9 mouse cellular contexts compared by ENCODE assay signal in genomic region chr4:149611376-149612044, GRCm38 (mm10). TPM values are rescaled to one million over a fixed set of nuclear protein-coding genes. Genes with fewer than 3 reads are reported as not detected.
A peak's percentile ranks its signal among the peaks of the same experiment; 100 is the strongest.
DNase-seq lines count a peak whose midpoint lies in the region; ATAC-seq and TF ChIP-seq lines count a peak whose summit lies in the region.
"Had no signal": no experiment of that assay in that cellular context is flagged by ENCODE, and none has a peak within 500 bp of the region (broad histone marks: within the 10 kb centered on the region; RNA-seq: fewer than 3 reads in every experiment).

No protein-coding gene starts in this region.

- no peak overlapping the region for H3K9ac ChIP-seq in MEL (ENCODE audit: control insufficient read depth, low read depth, low read length, poor library complexity, severe bottlenecking)
- no peak overlapping the region for H3K9ac ChIP-seq in liver, postnatal 0 days (replicated peaks)
- H3K9ac ChIP-seq: heart, embryonic 13.5 days had no signal

- no peaks in the 10 kb centered on the region for H3K9me3 ChIP-seq in MEL (replicated peaks; ENCODE audit: insufficient read depth, low read length)
- H3K9me3 ChIP-seq in liver, postnatal 0 days (ENCODE audit: low read length) = 0 out of 2 replicates have a peak, but pooled peaks cover 2% of the 10 kb centered on the region
- H3K9me3 ChIP-seq: heart, embryonic 13.5 days had no signal

- peaks cover 0 to 11% of the 10 kb centered on the region in 2 experiments; a peak in 2 of 4 replicates for H3K4me1 ChIP-seq in MEL (ENCODE audit: control insufficient read depth in 1 of 2, insufficient read depth in 2 of 2, low read length in 2 of 2)
- peaks cover 10% of the 10 kb centered on the region for H3K4me1 ChIP-seq in cortical plate, adult 2 months (ENCODE audit: control insufficient read depth, insufficient read depth, low read length)
- H3K4me1 ChIP-seq in liver, postnatal 0 days (ENCODE audit: insufficient read depth) = no peaks in the 10 kb centered on the region

- DNase-seq in cerebellum, adult 18-20 months = peak; percentile 42 to 76
- DNase-seq in cerebellum, adult 11-12 months = no peak
- DNase-seq in left cerebral cortex, postnatal 25 days (ENCODE audit: low spot score in 2 of 2) = peak; percentile 49 to 53
- no peak for DNase-seq in left cerebral cortex, adult 11 months (ENCODE audit: low spot score)
- DNase-seq in MEL (ENCODE audit: low read depth, low spot score) = peak; percentile 58
- peak; percentile 53 for DNase-seq in liver, postnatal 0 days

- H3K27me3 ChIP-seq in MEL (ENCODE audit: control insufficient read depth in 1 of 2, insufficient read depth in 2 of 2, low read length in 2 of 2) = 0 out of 4 replicates have a peak, but pooled peaks cover 0 to 1% of the 10 kb centered on the region in 2 experiments
- H3K27me3 ChIP-seq in liver, postnatal 0 days (ENCODE audit: insufficient read depth, low read length) = no peaks in the 10 kb centered on the region
- H3K27me3 ChIP-seq: heart, embryonic 13.5 days had no signal

- no peaks in the 10 kb centered on the region for H3K36me3 ChIP-seq in MEL (ENCODE audit: control insufficient read depth in 1 of 2, insufficient read depth in 2 of 2, low read length in 2 of 2)
- H3K36me3 ChIP-seq in liver, postnatal 0 days (replicated peaks; ENCODE audit: insufficient read depth, low read length) = no peaks in the 10 kb centered on the region

- intact Hi-C loops in left cerebral cortex, postnatal 25 days (cut with DNase I) = loop anchor here (1.0 kb wide), 1 partner anchor 62 kb away; no protein-coding TSS in a partner anchor

- no peak for TF ChIP-seq POLR2A in MEL (IDR thresholded peaks at IDR 0.05; ENCODE audit: control insufficient read depth in 1 of 2, insufficient read depth in 1 of 2, low read depth in 1 of 2, low read length in 2 of 2, poor library complexity in 1 of 2)
- TF ChIP-seq POLR2A in cortical plate, adult 2 months (IDR thresholded peaks at IDR 0.05; ENCODE audit: extremely low read depth, insufficient read depth, low read length) = no peak

- TF ChIP-seq CTCF in MEL (IDR thresholded peaks at IDR 0.05 in 2 of 3, conservative IDR thresholded peaks at IDR 0.05 in 1 of 3; ENCODE audit: control insufficient read depth in 1 of 3, insufficient read depth in 1 of 3, low read depth in 2 of 3, low read length in 3 of 3, poor library complexity in 1 of 3, severe bottlenecking in 1 of 3) = peak; percentile 80 to 92 (median 84)
- TF ChIP-seq CTCF in cortical plate, adult 2 months (IDR thresholded peaks at IDR 0.05; ENCODE audit: extremely low read depth, insufficient read depth, low read length) = peak; percentile 73
- peak; percentile 83 for TF ChIP-seq CTCF in liver, postnatal 0 days (IDR thresholded peaks at IDR 0.05; ENCODE audit: low read depth)

- H3K4me2 ChIP-seq in liver, postnatal 0 days (ENCODE audit: low read depth, low read length) = no peak overlapping the region
- H3K4me2 ChIP-seq: heart, embryonic 13.5 days had no signal

- TF ChIP-seq EP300 in MEL (IDR thresholded peaks at IDR 0.05; ENCODE audit: low read depth in 1 of 2, low read length in 2 of 2) = no peak
- TF ChIP-seq EP300 in liver, postnatal 0 days (IDR thresholded peaks at IDR 0.05; ENCODE audit: low read depth) = no peak

- H3K79me2 ChIP-seq in MEL (ENCODE audit: control insufficient read depth, insufficient read depth, low read length, poor library complexity) = no peaks in the 10 kb centered on the region

- peak; percentile 86 for TF ChIP-seq RAD21 in MEL (IDR thresholded peaks at IDR 0.05; ENCODE audit: low read depth, low read length)

- no peak for ATAC-seq in liver, postnatal 0 days
- ATAC-seq in erythroid progenitor cell, adult 5-6 weeks (replicated peaks; ENCODE audit: low FRiP score, poor library complexity, severe bottlenecking) = no peak

- WGBS in liver, postnatal 0 days (ENCODE audit: insufficient replicate concordance) = 48% methylated on average over 10 of the region's 10 CpGs

- no peak overlapping the region for H3K4me3 ChIP-seq in MEL (ENCODE audit: control insufficient read depth in 1 of 2, insufficient read depth in 1 of 2, low read depth in 2 of 2, low read length in 2 of 2)
- no peak overlapping the region for H3K4me3 ChIP-seq in cortical plate, adult 2 months (ENCODE audit: insufficient read depth, low read length)
- H3K4me3 ChIP-seq in liver, postnatal 0 days (ENCODE audit: low read depth, low read length) = no peak overlapping the region
- H3K4me3 ChIP-seq: heart, embryonic 13.5 days had no signal

- no peak overlapping the region for H3K27ac ChIP-seq in MEL (ENCODE audit: control insufficient read depth, low read depth, low read length)
- no peak overlapping the region for H3K27ac ChIP-seq in cortical plate, adult 2 months (ENCODE audit: insufficient read depth, low read length)
- no peak overlapping the region for H3K27ac ChIP-seq in liver, postnatal 0 days (ENCODE audit: low read depth)
- H3K27ac ChIP-seq: heart, embryonic 13.5 days had no signal

TF ChIP-seq in MEL, 35 proteins besides CTCF, POLR2A, EP300 and RAD21:
- peak; percentile 75 for TF ChIP-seq ZC3H11A (IDR thresholded peaks at IDR 0.05; ENCODE audit: low read depth, low read length)
- peak; percentile 90 for TF ChIP-seq SMC3 (IDR thresholded peaks at IDR 0.05; ENCODE audit: low read depth, low read length)
- no peak for TF ChIP-seq MAX (IDR thresholded peaks at IDR 0.05; ENCODE audit: low read length)

RNA-seq across cellular contexts. Expression of gene Clstn1, which starts 25.2 kb away (rescaled TPM):
- 1,000 to 10,000 TPM; 1,368 to 1,474 TPM for total RNA-seq in left cerebral cortex, postnatal 25 days (2021)
- 19.3 and 26.6 TPM in 2 replicates for total RNA-seq in MEL (2012; rRNA removed)
- 1 to 10 TPM in 1 of 2 experiments, not detected in 1; 6.1 TPM for polyA plus RNA-seq in MEL (2012; ENCODE audit: insufficient read depth in 1 of 2, insufficient read length in 2 of 2, low read depth in 1 of 2, low replicate concordance in 2 of 2, missing spikeins in 1 of 2)
- polyA plus RNA-seq in cortical plate, adult 2 months (2012; rRNA removed) = 406 and 407 TPM in 2 replicates
- 2.0 and 2.1 TPM in 2 replicates for polyA plus RNA-seq in liver, postnatal 0 days (2015; fragmentation: Nextera tagmentation; extraction: Ambion mirVana)
- total RNA-seq in erythroid progenitor cell, adult 5-6 weeks (2015; ENCODE audit: low replicate concordance) = 0.72 and 0.84 TPM in 2 replicates
- 0.64 and 0.83 TPM in 2 replicates for total RNA-seq in erythroid progenitor cell, adult 5-6 weeks (2017; ENCODE audit: low replicate concordance)

Comparison
In these comparisons a context has a peak if more than half of its experiments do, and no peak if none do; other contexts are left out.
1. DNase-seq: peak in cerebellum, adult 18-20 months (2 of 2), left cerebral cortex, postnatal 25 days (2 of 2), MEL (single experiment) and liver, postnatal 0 days (single experiment); none in cerebellum, adult 11-12 months (single experiment) and left cerebral cortex, adult 11 months (single experiment).
2. RNA of gene Clstn1, which starts 25.2 kb away (total RNA-seq): 1,368 to 1,474 TPM in left cerebral cortex, postnatal 25 days; 19.3 to 26.6 TPM in MEL and 0.64 to 0.84 TPM in erythroid progenitor cell, adult 5-6 weeks; every median in the first group is over 10 times any median in the second.
3. Peak in every context shown above with its lines, with median percentiles within 50 percentile points of each other: CTCF ChIP-seq.